ENCODE assay signal across 29 mouse cellular contexts in the genomic region with DNA sequence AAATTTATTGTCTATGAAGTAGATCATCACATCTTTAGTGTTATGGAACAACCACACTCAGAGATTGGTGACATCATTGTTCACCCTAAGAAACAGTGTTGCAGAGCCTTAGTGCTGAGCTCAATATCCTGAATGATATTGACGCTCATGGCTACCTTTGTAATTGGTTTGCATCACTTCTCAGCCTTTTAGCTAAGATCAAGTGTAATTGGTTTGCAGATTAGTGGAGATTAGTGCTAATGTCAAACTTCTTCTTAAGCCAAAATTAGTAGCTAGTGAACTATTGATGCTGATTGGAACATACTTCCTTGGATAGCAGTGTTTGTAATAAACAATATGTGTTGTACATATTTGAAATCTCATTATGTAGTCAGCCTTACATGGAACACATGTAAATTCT.
"Had no signal": no experiment of that assay in that cellular context is flagged by ENCODE, and none has a peak within 500 bp of the region (broad histone marks: within the 10 kb centered on the region; RNA-seq: fewer than 3 reads in every experiment).

No protein-coding gene starts in this region.

- H3K36me3 ChIP-seq: embryonic facial prominence, embryonic 10.5 days; embryonic facial prominence, embryonic 12.5 days; embryonic facial prominence, embryonic 13.5 days; embryonic facial prominence, embryonic 15.5 days; forebrain, embryonic 10.5 days; forebrain, embryonic 12.5 days; forebrain, embryonic 15.5 days; heart, embryonic 10.5 days had no signal

- H3K27me3 ChIP-seq: embryonic facial prominence, embryonic 12.5 days; embryonic facial prominence, embryonic 13.5 days; embryonic facial prominence, embryonic 15.5 days; forebrain, embryonic 12.5 days; forebrain, embryonic 13.5 days; forebrain, embryonic 15.5 days had no signal

- ATAC-seq: forebrain, embryonic 13.5 days; forebrain, embryonic 14.5 days; forebrain, embryonic 15.5 days; forebrain, embryonic 16.5 days; forebrain, postnatal 0 days had no signal

- H3K9ac ChIP-seq: embryonic facial prominence, embryonic 12.5 days; embryonic facial prominence, embryonic 13.5 days; embryonic facial prominence, embryonic 15.5 days; forebrain, embryonic 12.5 days; forebrain, embryonic 13.5 days; forebrain, embryonic 15.5 days; forebrain, postnatal 0 days had no signal

- H3K27ac ChIP-seq: embryonic facial prominence, embryonic 10.5 days; embryonic facial prominence, embryonic 12.5 days; embryonic facial prominence, embryonic 13.5 days; embryonic facial prominence, embryonic 15.5 days; forebrain, embryonic 10.5 days; forebrain, embryonic 12.5 days; forebrain, embryonic 13.5 days; forebrain, embryonic 15.5 days; gastrocnemius, adult 2 months; heart, adult 2 months; heart, embryonic 10.5 days had no signal

- H3K9me3 ChIP-seq: embryonic facial prominence, embryonic 10.5 days; embryonic facial prominence, embryonic 12.5 days; embryonic facial prominence, embryonic 13.5 days; embryonic facial prominence, embryonic 15.5 days; forebrain, embryonic 10.5 days; forebrain, embryonic 12.5 days; forebrain, embryonic 13.5 days; forebrain, embryonic 15.5 days; heart, embryonic 10.5 days had no signal

- H3K4me3 ChIP-seq: embryonic facial prominence, embryonic 10.5 days; embryonic facial prominence, embryonic 12.5 days; embryonic facial prominence, embryonic 13.5 days; embryonic facial prominence, embryonic 15.5 days; erythroblast, embryonic 14.5 days; forebrain, embryonic 10.5 days; forebrain, embryonic 12.5 days; forebrain, embryonic 13.5 days; forebrain, embryonic 15.5 days; gastrocnemius, adult 2 months; heart, adult 2 months; heart, embryonic 10.5 days had no signal

- H3K4me2 ChIP-seq: embryonic facial prominence, embryonic 12.5 days; embryonic facial prominence, embryonic 13.5 days; embryonic facial prominence, embryonic 15.5 days; forebrain, embryonic 12.5 days; forebrain, embryonic 13.5 days; forebrain, embryonic 15.5 days had no signal

- H3K4me1 ChIP-seq: embryonic facial prominence, embryonic 10.5 days; embryonic facial prominence, embryonic 12.5 days; embryonic facial prominence, embryonic 13.5 days; embryonic facial prominence, embryonic 15.5 days; forebrain, embryonic 13.5 days; forebrain, embryonic 15.5 days had no signal

- DNase-seq: cerebellum, adult 2 months; cerebellum, adult 8-10 months; cerebellum, adult 9-10 months; cerebellum, adult 9-11 months; cerebellum, postnatal 10 days; cerebellum, postnatal 14 days; cerebellum, postnatal 25 days; cerebellum, postnatal 36 days; embryo, embryonic 11 days; forebrain, postnatal 0 days; gastrocnemius, postnatal 10 days; gastrocnemius, postnatal 14 days; gastrocnemius, postnatal 36 days; heart, adult 11 months; heart, adult 18-20 months; heart, adult 2 months had no signal
